In the genomic region with DNA sequence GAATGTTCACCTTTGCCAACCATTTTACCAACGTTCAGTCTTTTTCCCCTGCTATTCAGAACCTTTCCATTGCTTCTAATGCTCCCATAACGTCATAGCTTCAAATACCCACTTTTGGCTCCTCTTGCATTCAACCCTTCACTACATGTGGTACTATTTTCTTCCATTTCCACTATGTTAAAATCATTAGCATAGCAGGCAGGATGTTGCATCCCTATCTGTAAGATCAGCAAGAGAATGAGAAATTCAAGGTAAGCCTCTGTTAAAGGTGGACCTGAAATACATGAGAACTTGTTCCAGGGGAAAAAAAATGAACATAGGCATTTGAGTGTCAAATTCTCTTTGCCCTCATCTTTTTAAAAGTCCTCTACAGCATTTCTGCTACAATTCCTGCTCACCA, we compare ENCODE assay signal across 17 mouse cellular contexts.
"Had no signal": no experiment of that assay in that cellular context is flagged by ENCODE, and none has a peak within 500 bp of the region (broad histone marks: within the 10 kb centered on the region; RNA-seq: fewer than 3 reads in every experiment).

No protein-coding gene starts in this region.

- H3K4me3 ChIP-seq: neural tube, embryonic 12.5 days; neural tube, embryonic 13.5 days; neural tube, embryonic 15.5 days; stomach, embryonic 15.5 days had no signal

- DNase-seq: retina, postnatal 1 day; right cerebral cortex, adult 18-20 months; right cerebral cortex, postnatal 14 days; right cerebral cortex, postnatal 25 days; right cerebral cortex, postnatal 4 days; spleen, adult 18-20 months; thymus, adult 18-20 months; thymus, adult 2 months; thymus, postnatal 14 days; thymus, postnatal 25 days; thymus, postnatal 36 days; thymus, postnatal 4 days had no signal

- H3K9ac ChIP-seq: neural tube, embryonic 12.5 days; neural tube, embryonic 13.5 days; neural tube, embryonic 15.5 days; stomach, embryonic 15.5 days had no signal

- H3K36me3 ChIP-seq: neural tube, embryonic 12.5 days; neural tube, embryonic 13.5 days; neural tube, embryonic 15.5 days; stomach, embryonic 15.5 days had no signal

- H3K4me2 ChIP-seq: neural tube, embryonic 12.5 days; neural tube, embryonic 13.5 days; neural tube, embryonic 15.5 days; stomach, embryonic 15.5 days had no signal

- H3K27me3 ChIP-seq: neural tube, embryonic 12.5 days; neural tube, embryonic 13.5 days; neural tube, embryonic 15.5 days; stomach, embryonic 15.5 days had no signal

- H3K4me1 ChIP-seq: neural tube, embryonic 12.5 days; neural tube, embryonic 13.5 days; neural tube, embryonic 15.5 days; stomach, embryonic 15.5 days had no signal

- H3K9me3 ChIP-seq: neural tube, embryonic 12.5 days; neural tube, embryonic 13.5 days; neural tube, embryonic 15.5 days; stomach, embryonic 15.5 days had no signal

- H3K27ac ChIP-seq: neural tube, embryonic 12.5 days; neural tube, embryonic 13.5 days; neural tube, embryonic 15.5 days; stomach, embryonic 15.5 days; stomach, postnatal 0 days had no signal
